In genomic region chr8:69474946-69475345, GRCm38 (mm10) we compare ENCODE assay signal across 26 mouse cellular contexts. TPM values are rescaled to one million over a fixed set of nuclear protein-coding genes. Genes with fewer than 3 reads are reported as not detected.
"Had no signal": no experiment of that assay in that cellular context is flagged by ENCODE, and none has a peak within 500 bp of the region (broad histone marks: within the 10 kb centered on the region; RNA-seq: fewer than 3 reads in every experiment).

No protein-coding gene starts in this region.

RNA-seq across cellular contexts. Expression of gene Gm9495, which starts 21.6 kb away (rescaled TPM):
- total RNA-seq: layer of hippocampus, adult 18-20 months; layer of hippocampus, postnatal 10 days; megakaryocyte, adult 5-6 weeks; monocyte, adult 5-6 weeks; neutrophil, adult 5-6 weeks had no signal
- polyA plus RNA-seq: kidney, embryonic 16.5 days; limb, embryonic 12.5 days; limb, embryonic 15.5 days; liver, embryonic 11.5 days; liver, embryonic 14.5 days; liver, postnatal 0 days; lung, embryonic 14.5 days; lung, postnatal 0 days; macrophage; midbrain, embryonic 12.5 days; midbrain, embryonic 15.5 days; myocyte; neural tube, embryonic 13.5 days; small intestine, adult 2 months; spleen, adult 2 months; stomach, embryonic 16.5 days; thymus, adult 2 months had no signal

RNA-seq across cellular contexts. Expression of gene Gm7697, which starts 47.8 kb away (rescaled TPM):
- total RNA-seq: layer of hippocampus, adult 18-20 months; layer of hippocampus, postnatal 10 days; layer of hippocampus, postnatal 36 days; left cerebral cortex, adult 2 months; left cerebral cortex, postnatal 10 days; left cerebral cortex, postnatal 36 days; megakaryocyte, adult 5-6 weeks; monocyte, adult 5-6 weeks; neutrophil, adult 5-6 weeks had no signal
- polyA plus RNA-seq: kidney, embryonic 16.5 days; limb, embryonic 12.5 days; limb, embryonic 15.5 days; liver, embryonic 11.5 days; liver, embryonic 14.5 days; liver, postnatal 0 days; lung, embryonic 14.5 days; lung, postnatal 0 days; macrophage; midbrain, embryonic 12.5 days; midbrain, embryonic 15.5 days; myocyte; neural tube, embryonic 13.5 days; small intestine, adult 2 months; spleen, adult 2 months; stomach, embryonic 16.5 days; thymus, adult 2 months had no signal
